Mouse (Mus musculus) macrophage (primary cell): Measurements from ENCODE around the gene Cd93. TPM values are rescaled to one million over a fixed set of nuclear protein-coding genes. Genes with fewer than 3 reads are reported as not detected.

Source experiments
- H3K27ac ChIP-seq: fragments of 350-480 bp; formaldehyde crosslinking; 2 replicates; pipeline ENCODE4 v1.9.0; 2021
- H3K36me3 ChIP-seq: fragments of 350-480 bp; formaldehyde crosslinking; 2 replicates; pipeline ENCODE4 v1.9.0; 2021; ENCODE audit errors: inconsistent target
- H3K4me3 ChIP-seq: fragments of 350-480 bp; formaldehyde crosslinking; 2 replicates; pipeline ENCODE4 v1.9.0; 2021; ENCODE audit errors: inconsistent target
- H3K79me2 ChIP-seq: fragments of 350-480 bp; formaldehyde crosslinking; 2 replicates; pipeline ENCODE4 v1.9.0; 2021; ENCODE audit errors: inconsistent target
- WGBS: methylation state at CpG from one replicate; pipeline ENCODE4 v1.1.7; 2026; ENCODE audit warnings: inconsistent platforms; ENCODE audit not compliant: missing documents; 5-methylcytosine and 5-hydroxymethylcytosine counted together
- polyA plus RNA-seq: library from polyadenylated mRNA; stranded (reverse); fragments of 250-400 nt; gene quantifications from 3 replicates; pipeline ENCODE4 v1.2.4, GENCODE M21; 2018; ENCODE audit warnings: inconsistent platforms

Gene Cd93
- polyA plus RNA-seq, 1 experiment from 2014 or later, result 277 TPM

DNA sequence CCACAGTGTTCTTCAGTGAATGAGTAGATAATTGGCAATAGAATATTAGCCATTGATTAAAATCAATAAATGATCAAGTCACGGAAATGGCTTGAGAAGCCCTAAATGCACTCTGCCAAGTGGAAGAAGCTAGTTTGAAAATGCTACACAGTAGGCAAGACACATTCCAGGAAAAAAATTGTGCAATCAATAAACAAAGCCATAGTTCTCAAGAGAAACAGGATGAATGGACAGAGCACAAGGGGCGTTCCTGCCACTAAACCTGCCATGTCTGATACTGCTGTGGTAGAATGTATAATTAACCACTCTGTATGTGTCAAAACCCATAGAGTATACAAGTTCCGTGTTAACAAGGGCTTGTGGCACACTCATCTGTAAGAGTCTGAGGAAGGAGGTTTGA is 15.8 kb downstream of the Cd93 start:
- Histone ChIP-seq H3K27ac (peak overlapping the region; percentile 51; the same call in 1 of the 2 replicates), H3K4me3 (no peak overlapping the region), H3K79me2 (peaks cover 38% of the 10 kb centered on the region), H3K36me3 (peaks cover 11% of the 10 kb centered on the region)
- 84% methylated on average over 3 of the region's 3 CpGs for WGBS

DNA sequence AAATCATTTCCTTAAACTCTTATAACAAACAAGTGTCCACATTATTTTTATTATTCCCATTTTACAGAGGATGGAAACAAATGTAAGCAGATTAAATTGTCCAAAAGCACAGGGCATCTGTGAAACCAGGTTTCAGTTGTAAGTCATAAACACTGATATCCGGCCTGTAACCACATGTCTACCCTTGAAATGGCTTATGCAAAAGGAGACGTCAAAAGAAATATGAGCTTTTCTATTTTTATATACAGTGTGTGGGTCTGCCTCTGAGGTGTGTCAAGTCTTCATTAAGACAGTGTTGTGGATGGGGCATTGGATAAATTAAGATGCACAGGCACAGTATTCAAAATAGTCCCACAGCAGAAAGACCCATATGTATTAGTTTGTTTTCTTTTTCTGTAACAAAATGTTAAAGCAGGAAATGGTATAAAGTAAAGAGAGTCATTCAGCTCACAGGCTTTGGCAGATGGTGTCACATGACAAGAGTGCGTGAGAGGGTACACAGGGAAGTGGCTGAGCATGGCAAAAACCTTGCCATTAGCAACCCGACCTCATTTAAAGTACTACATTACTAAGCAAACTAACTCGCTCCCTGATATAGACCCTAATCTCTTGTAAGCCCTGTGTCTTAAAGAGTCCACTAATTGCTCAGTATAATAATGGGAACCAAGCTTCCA is 17.5 kb downstream of the Cd93 start:
- H3K79me2 ChIP-seq, result peaks cover 22% of the 10 kb centered on the region; the same call in 1 of the 2 replicates
- WGBS, result 38% methylated on average over 5 of the region's 5 CpGs
- peaks cover 3% of the 10 kb centered on the region; the same call in 1 of the 2 replicates for H3K36me3 ChIP-seq
- no peak overlapping the region for H3K27ac ChIP-seq
- no peak overlapping the region for H3K4me3 ChIP-seq

DNA sequence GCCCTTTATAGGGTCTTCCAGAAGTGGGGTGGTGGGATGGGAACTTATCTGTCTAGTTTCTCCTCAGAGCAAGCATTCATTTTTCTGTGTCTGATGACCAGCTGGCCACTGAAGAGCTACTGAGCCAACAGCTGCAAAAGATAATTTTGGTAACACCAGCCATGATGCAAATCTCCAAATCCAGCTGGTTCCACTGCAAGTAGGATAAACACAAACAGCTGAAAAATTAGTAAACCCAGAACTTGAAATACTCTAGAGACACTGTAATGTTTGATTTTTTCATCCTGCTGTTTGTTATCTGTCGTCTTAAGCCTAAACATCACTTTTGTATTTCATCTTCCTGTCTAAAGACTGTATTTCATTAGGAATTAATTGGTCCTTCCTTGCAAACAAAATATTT is 21.7 kb downstream of the Cd93 start:
- H3K4me3 ChIP-seq, result no peak overlapping the region
- 88% methylated on average over 1 of the region's 1 CpGs for whole genome bisulfite sequencing
- H3K36me3 ChIP-seq, result no peaks in the 10 kb centered on the region
- H3K27ac ChIP-seq, result no peak overlapping the region
- no peaks in the 10 kb centered on the region for H3K79me2 ChIP-seq

DNA sequence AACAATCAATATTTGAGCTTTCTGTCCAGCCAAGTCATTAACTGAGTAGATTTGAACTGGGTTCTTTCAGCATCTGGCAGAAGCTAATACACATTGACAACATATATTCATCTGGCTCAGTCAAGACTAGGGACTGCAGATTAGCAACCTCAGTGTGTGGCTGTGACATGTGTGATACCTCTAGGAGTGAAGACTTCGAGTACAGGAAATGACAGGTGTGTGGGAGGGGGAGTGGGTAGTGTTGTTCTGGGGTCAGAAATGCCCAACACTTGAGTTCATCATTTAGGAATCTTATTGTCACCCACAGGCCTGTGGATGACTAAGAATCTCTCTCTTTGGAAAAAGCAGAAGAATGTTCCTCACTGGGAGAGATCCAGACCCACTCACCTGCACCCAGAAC is 22.3 kb downstream of the Cd93 start:
- Histone ChIP-seq H3K79me2 (no peaks in the 10 kb centered on the region), H3K27ac (no peak overlapping the region), H3K36me3 (no peaks in the 10 kb centered on the region), H3K4me3 (no peak overlapping the region)
- WGBS, result no CpG with 5 or more reads among the region's 1 CpGs

DNA sequence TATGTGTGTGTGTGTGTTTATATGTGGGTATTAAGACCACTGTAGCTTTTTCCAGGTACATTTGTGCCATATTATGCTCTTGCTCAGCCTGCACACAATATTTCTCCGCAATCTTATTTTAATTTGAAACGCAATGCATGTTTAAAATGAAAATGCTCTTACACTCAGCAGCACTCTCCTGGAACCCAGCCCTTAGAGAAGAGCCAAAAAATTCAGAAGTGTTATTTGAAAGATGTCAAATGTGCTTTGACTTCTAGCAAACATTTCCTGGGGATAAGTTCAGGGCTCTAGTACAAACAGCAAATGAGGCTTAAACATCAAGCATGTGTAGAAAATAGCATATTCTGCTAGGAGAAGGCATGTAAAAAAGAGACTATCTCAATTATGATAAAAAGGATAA is 23.6 kb downstream of the Cd93 start:
- H3K79me2 ChIP-seq, result no peaks in the 10 kb centered on the region
- no peak overlapping the region for H3K27ac ChIP-seq
- H3K4me3 ChIP-seq, result no peak overlapping the region
- no peaks in the 10 kb centered on the region for H3K36me3 ChIP-seq
- 100% methylated on average over 2 of the region's 2 CpGs for whole genome bisulfite sequencing

DNA sequence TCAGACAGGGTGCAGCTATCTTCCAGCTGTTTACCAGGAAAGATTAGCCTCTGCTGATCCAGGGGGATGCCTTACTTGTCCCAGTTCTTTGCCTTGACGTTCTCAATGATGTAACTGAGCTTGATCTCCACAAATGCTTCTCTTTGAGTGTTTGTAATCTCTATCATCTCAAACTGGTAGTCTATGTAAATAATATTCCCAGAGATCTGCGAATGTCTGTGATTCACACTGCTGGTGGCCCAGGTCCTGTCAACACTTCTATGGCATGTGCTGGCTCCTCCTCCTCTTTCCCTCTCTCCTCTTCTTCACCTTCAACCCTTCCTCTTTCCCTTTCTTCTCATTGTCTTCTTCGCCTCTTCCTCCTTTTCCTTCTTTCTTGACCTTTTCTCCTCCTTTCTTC is 24.2 kb downstream of the Cd93 start:
- Histone ChIP-seq H3K79me2 (no peaks in the 10 kb centered on the region), H3K36me3 (no peaks in the 10 kb centered on the region), H3K27ac (no peak overlapping the region), H3K4me3 (no peak overlapping the region)
- WGBS, result 90% methylated on average over 3 of the region's 3 CpGs

DNA sequence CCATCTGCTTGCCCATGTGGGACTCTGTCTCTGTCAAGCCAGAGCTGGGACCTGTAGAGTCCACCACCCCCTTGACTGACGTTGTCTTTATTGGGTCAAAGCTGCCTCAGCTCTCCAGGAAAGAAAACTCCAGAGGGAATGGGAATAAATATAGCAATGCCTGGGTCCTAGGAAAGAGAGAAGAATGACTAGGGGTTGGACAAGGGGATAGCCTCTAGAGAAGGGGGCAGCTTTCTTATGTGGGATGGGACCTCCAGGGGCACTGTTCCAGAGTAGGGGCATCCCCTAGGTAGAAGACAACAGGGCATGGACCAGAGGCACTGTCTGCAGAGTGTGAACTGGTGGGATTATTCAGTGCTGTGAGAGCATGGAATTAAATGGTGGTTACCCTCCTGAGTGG is 33.5 kb downstream of the Cd93 start:
- H3K27ac ChIP-seq, result no peak overlapping the region
- no peaks in the 10 kb centered on the region for H3K36me3 ChIP-seq
- WGBS, result 50% methylated on average over 1 of the region's 1 CpGs
- H3K79me2 ChIP-seq, result peaks cover 30% of the 10 kb centered on the region
- H3K4me3 ChIP-seq, result no peak overlapping the region

DNA sequence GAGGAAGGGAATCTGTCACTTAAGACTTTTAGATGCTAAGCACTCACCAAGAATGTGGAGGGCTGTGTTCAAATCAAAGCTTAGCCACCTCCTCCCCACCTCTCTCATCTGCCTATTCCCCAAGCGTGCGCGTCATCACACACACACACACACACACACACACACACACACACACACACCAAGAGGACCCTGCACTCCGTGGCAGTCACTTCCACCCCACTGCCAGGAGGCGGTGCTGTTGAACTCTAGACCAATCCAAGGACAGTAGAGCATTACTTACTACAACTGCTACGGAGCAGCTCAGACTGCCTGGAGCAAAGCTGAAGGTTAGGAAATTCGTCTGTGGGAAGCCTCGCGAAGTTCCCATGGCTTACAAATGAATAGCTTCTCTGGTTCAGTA is 34.2 kb downstream of the Cd93 start:
- Histone ChIP-seq H3K79me2 (peaks cover 37% of the 10 kb centered on the region), H3K36me3 (no peaks in the 10 kb centered on the region), H3K4me3 (no peak overlapping the region; the same call in 1 of the 2 replicates), H3K27ac (peak overlapping the region; percentile 82; the same call in 1 of the 2 replicates)
- 4% methylated on average over 9 of the region's 9 CpGs for WGBS

DNA sequence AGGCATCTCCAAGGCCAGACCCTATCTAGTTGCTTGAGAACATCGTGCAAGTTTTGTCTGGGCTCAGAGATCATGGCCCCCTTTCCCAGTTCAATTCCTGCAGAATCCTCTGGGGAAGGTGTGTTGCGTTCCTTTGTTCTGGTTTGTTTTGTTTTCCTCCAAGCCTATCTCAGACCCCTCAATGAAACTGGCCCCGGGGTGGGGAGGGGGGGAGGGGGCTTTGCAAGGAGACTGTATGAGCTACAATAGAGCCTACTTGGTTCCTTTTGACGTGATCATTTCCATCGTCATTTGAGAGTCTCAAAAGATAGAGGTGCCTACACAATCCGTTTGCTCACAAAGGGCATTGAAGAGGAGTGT is 34.6 kb downstream of the Cd93 start:
- Histone ChIP-seq H3K36me3 (no peaks in the 10 kb centered on the region), H3K79me2 (peaks cover 41% of the 10 kb centered on the region), H3K4me3 (peak overlapping the region; percentile 59), H3K27ac (peak overlapping the region; percentile 82)
- 13% methylated on average over 6 of the region's 6 CpGs for WGBS

DNA sequence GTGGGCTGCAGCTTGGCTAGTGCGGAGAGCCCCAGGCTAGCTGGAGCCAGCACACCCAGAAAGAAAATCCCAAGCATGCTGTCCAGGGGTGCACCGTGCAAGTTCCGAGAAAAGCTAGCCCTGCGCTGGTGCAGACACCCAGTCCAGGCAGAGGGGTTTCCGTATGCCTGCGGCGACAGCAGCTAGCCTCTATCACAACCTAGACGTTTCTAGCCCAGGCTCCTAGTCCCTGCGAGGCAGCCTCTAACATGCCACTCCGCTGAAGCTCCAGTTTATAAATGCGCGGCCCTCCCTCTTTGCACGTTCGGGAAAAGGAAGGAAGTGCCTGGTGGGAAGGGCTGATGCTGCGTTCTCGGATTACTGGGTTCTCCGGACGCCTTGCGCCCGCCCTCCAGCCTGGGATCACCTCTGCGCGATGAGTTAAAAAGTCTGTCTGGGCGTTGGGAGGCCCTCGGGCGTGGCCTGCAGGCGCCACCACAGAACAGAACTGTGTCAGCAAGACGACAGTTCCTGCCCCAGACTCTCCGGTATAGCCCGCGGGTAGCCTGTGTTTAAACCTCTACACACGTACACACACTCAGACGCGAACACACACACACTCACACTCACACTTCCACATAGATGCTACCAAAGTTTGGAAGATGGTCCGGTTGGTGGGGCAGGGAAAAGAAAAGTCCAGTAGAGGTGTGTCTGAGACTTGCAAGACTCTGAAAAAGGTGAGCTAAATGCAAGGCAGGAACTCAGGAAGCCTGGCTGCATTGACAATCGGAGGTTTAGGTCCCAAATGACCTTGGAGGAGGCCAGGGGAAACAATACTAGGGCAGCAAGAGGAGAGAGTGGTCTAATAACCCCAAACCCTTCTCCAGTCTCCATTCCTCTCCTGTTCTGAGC is 35.2 kb downstream of the Cd93 start, which contains the start of gene Thbd:
Thbd (minus strand) TSS at position 319 of the 891 bp plus-strand sequence.
- H3K79me2 ChIP-seq, result peaks cover 47% of the 10 kb centered on the region
- H3K4me3 ChIP-seq, result peak within 1 kb of the TSS; percentile 59
- H3K27ac ChIP-seq, result peak within 1 kb of the TSS; percentile 82
- 2% methylated on average over 35 of the region's 35 CpGs for WGBS
- no peaks in the 10 kb centered on the region for H3K36me3 ChIP-seq

DNA sequence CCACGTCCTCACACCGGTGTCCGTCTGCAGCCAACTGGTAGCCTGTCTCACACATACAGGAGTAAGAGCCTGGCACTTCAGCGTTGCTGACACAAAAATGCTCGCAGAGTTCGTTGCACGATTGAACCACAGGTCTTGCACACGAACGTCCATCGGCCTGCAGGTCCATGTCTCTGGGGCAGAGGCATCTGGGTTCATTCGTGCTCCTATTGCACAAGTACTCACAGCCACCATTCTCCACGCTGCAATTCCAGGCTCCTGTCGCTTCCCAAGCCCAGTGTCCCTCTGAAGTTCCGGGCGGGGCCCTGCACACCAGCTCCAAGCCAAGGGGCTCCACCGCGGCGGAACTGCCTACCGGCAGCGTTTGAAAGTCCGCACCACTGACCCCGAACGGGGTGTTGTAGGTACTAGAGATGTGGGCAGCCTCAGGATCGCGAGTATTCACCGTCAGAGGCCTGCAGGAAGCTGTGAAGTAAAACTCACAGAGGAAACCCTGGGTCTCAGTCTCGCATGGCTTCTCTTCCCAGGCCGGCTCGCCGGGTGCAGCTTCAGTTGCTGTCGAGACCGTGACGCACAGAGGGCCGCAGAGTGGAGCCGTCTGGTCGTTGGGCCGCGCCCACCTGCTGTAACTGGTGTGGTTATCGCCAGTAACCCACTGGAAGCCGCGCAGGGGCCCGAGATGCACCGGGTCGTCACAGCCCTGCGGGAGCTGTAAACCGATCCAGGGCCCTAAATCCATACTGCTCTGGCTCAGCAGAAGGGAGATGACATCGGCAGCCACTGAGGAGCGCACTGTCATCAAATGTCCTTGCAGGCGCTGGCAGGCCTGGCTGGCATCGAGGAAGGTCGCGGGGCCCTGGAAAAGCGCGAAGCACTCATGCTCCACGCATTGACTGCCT is 36.1 kb downstream of the Cd93 start:
- Histone ChIP-seq H3K27ac (peak overlapping the region; percentile 82), H3K79me2 (peaks cover 50% of the 10 kb centered on the region), H3K36me3 (no peaks in the 10 kb centered on the region), H3K4me3 (peak overlapping the region; percentile 59)
- 11% methylated on average over 55 of the region's 55 CpGs for WGBS

DNA sequence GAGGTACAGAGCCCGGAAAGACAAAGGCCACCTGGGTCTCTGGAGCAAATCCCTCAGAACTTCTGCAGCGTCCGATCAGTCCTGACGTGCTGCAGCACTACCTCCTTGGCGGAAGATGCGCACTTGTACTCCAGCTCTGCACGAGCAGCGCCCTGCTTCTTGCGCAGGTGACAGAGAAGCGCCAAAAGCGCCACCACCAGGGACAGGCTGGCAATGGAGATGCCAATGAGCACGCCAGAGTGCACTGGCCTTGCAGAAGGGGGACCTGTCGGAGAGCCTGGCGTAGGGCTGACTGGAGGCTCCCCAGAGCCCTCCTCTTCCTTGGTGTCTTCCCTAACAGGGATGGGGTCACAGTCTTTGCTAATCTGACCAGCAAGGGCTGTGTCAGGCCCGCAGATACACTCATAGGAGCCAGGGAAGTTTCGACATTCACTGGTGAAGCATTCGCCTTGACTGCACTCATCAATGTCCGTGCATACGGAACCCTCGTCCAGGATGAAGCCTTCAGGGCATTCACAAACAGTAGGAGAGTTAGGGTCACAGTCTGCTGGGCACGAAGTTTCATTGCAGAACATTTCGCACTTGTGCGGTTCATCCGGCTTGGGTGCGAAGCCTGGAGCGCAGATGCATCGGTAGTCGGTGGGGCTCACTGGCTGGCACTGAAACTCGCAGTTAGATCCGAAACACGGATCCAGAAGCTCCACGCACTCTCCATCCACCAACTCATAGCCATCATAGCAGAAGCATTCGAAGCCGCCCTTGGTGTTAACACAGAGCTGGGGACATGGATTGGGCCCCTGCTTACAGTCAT is 37.0 kb downstream of the Cd93 start:
- Histone ChIP-seq H3K4me3 (peak overlapping the region; percentile 59), H3K36me3 (no peaks in the 10 kb centered on the region), H3K79me2 (peaks cover 50% of the 10 kb centered on the region), H3K27ac (peak overlapping the region; percentile 82)
- WGBS, result 23% methylated on average over 34 of the region's 34 CpGs

DNA sequence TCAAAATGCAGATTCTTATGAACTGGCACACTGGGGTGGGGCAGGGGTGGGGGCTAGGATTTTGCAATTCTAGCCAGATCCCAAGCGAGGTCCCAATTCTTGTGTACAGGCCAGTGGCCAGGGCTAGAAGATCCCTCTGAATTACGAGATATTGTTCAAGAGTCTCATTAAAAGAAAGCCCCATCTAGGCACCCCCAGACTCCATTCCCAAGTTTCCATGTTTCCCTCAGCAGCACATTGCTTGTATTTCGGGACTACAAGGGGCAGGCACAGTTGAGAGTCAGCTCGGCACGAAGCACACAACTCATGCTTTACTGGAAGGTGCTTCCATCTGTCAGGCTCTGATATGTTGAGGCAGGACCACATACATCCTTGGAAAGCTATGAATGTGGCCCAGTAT is 38.5 kb downstream of the Cd93 start:
- peaks cover 50% of the 10 kb centered on the region for H3K79me2 ChIP-seq
- no peaks in the 10 kb centered on the region for H3K36me3 ChIP-seq
- H3K27ac ChIP-seq, result no peak overlapping the region
- WGBS, result 85% methylated on average over 5 of the region's 5 CpGs
- no peak overlapping the region for H3K4me3 ChIP-seq

DNA sequence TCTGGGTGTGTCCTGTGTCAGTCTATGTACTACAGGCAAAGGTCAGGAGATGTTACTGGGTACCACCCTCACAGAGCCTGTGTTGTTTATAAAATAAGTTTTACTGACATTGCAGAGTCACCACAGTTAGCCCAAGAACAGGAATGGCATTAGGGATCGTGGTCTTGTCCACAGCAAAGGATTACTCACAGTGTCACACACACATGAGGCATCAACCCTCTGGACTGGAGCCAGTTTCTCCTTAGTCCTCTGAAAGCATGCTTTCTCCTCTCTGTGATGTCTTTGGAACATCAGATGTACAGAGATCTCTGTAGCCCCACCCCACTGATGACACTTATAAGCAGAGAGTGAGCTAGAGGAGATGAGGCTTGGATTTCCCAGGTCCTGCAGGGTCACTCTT is 41.1 kb downstream of the Cd93 start:
- Histone ChIP-seq H3K79me2 (peaks cover 44% of the 10 kb centered on the region), H3K27ac (no peak overlapping the region), H3K4me3 (no peak overlapping the region), H3K36me3 (no peaks in the 10 kb centered on the region)
- WGBS, result 33% methylated on average over 1 of the region's 1 CpGs
